Mouse (Mus musculus) kidney, adult 2 months (tissue): ENCODE data around the gene Gm9972. TPM values are rescaled to one million over a fixed set of nuclear protein-coding genes. Genes with fewer than 3 reads are reported as not detected.

Source experiments
- DNase-seq: peaks from one replicate; pipeline ENCODE4 v3.0.0; 2021
- H3K27ac ChIP-seq: fragments of 200-500 bp; 2 replicates; pipeline ENCODE4 v1.5.1; 2012; ENCODE audit warnings: low read depth, low read length, control low read depth, inconsistent platforms; ENCODE audit not compliant: insufficient read depth
- H3K27me3 ChIP-seq: fragments of 200-500 bp; replicated peaks from 2 replicates; pipeline ENCODE4 v1.6.1; 2012; ENCODE audit warnings: mild to moderate bottlenecking, moderate library complexity, low read length, inconsistent platforms; ENCODE audit not compliant: control insufficient read depth, insufficient read depth
- H3K36me3 ChIP-seq: fragments of 200-500 bp; 2 replicates; pipeline ENCODE4 v1.6.1; 2012; ENCODE audit warnings: mild to moderate bottlenecking, moderate library complexity, low read length, inconsistent platforms; ENCODE audit not compliant: control insufficient read depth, insufficient read depth
- H3K4me1 ChIP-seq: fragments of 200-500 bp; 2 replicates; pipeline ENCODE4 v1.6.1; 2011; ENCODE audit warnings: low read length; ENCODE audit not compliant: control insufficient read depth, insufficient read depth
- H3K4me3 ChIP-seq: fragments of 200-500 bp; 2 replicates; pipeline ENCODE4 v1.5.1; 2011; ENCODE audit warnings: mild to moderate bottlenecking, low read depth, low read length, control low read depth; ENCODE audit not compliant: insufficient read depth
- CTCF ChIP-seq: fragments of 200-500 bp; conservative IDR thresholded peaks from 2 replicates; pipeline ENCODE4 v1.5.1; 2011; ENCODE audit warnings: low read depth, mild to moderate bottlenecking, control low read depth, low read length, moderate library complexity, mixed read lengths; ENCODE audit not compliant: insufficient read depth, insufficient read length
- POLR2A ChIP-seq: fragments of 200-500 bp; IDR thresholded peaks from one replicate; pipeline ENCODE4 v1.6.1; 2011; ENCODE audit warnings: low read depth, low read length, control low read depth
- WGBS: fragments of 180-500 bp; shearing (Covaris S2); methylation state at CpG from one replicate; pipeline ENCODE4 v1.1.7; 2018; 5-methylcytosine and 5-hydroxymethylcytosine counted together
- polyA plus RNA-seq: library from polyadenylated mRNA; depleted of rRNA; stranded (reverse); fragments of >200 nt; gene quantifications from 2 replicates; pipeline ENCODE4 v1.2.3, GENCODE M21; 2012; rRNA removed

Gene Gm9972
- polyA plus RNA-seq, 1 experiment = not detected

DNA sequence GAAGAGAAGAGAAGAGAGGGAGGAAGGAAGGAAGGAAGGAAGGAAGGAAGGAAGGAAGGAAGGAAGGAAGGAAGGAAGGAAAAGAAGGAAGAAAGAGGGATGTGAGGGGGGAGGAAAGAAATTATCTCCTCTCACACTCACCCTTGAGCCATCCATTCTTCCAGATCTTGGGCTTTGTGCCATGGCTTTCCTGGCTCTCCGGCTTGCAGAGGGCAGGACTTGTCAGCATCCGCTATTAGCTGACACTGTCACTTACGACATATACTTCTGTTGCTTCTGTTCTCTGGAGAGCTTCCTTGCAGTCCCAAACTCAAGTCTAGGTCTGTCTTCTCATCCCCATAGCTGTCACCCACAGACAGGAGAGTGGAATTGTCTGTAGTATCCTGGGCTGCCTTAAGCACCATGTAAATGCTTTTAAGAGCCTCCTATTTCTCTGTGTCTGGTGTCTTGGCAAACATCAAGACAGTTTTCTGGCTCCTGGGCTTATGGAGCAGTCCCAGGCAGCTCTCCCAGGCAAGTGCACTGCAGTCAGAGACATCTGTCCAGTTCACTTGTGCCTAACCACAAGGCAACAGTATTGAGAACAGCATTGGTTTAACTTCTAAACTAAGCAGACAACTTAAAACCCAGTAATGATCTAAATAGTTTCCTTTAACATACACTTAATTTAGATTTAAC lies 10.5 kb downstream of the Gm9972 start:
- DNase-seq = no peak
- Histone ChIP-seq H3K4me1 (no peaks in the 10 kb centered on the region), H3K36me3 (no peaks in the 10 kb centered on the region), H3K27me3 (no peaks in the 10 kb centered on the region), H3K4me3 (no peak overlapping the region), H3K27ac (no peak overlapping the region)
- TF ChIP-seq POLR2A = no peak
- no peak for TF ChIP-seq CTCF
- 87% methylated on average over 3 of the region's 3 CpGs for WGBS

DNA sequence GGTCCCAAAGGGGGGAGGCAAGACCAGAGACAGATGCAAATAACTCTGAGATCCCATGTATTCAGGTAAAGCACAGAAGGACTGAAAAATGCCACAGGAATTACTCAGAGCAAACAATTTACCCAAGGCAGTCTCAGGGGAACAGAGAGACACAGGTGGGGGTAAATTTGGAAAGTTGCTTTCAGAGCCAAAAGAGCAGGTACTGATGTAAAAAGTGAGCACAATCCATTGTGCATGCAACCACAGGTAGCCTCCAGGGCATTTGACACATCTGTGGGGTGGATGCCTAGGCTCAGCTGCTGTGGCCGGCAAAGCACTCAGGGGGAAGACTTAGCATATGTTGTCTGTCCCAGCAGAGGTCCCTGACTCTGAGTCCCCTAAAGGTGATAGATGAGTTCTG lies 13.8 kb downstream of the Gm9972 start:
- Histone ChIP-seq H3K27me3 (no peaks in the 10 kb centered on the region), H3K27ac (no peak overlapping the region), H3K4me3 (no peak overlapping the region), H3K36me3 (no peaks in the 10 kb centered on the region), H3K4me1 (no peaks in the 10 kb centered on the region)
- TF ChIP-seq POLR2A = no peak
- no peak for TF ChIP-seq CTCF
- 50% methylated on average over 1 of the region's 1 CpGs for WGBS
- no peak for DNase-seq

DNA sequence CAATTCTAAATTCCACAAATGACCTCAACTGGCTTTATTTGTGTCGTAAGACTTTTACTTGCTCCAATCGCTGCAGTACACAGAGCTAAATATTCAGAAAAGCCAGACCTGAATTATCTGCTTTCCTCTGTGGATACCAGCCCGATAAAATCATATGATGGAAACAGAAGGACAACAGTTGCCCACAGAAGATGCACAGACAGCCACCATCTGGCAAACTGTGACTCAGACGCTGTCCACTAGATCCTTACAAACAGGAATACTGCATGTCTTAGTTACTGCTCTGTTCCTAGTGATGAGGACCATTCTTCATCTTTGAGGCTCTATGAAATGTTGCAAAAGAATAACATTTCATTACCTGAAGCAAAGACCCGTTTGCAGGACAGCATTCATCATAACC lies 19.4 kb downstream of the Gm9972 start:
- H3K27me3 ChIP-seq = no peaks in the 10 kb centered on the region
- no peaks in the 10 kb centered on the region for H3K4me1 ChIP-seq
- DNase-seq = no peak
- WGBS = 86% methylated on average over 5 of the region's 5 CpGs
- TF ChIP-seq POLR2A = no peak
- TF ChIP-seq CTCF = no peak
- H3K27ac ChIP-seq = no peak overlapping the region
- no peaks in the 10 kb centered on the region for H3K36me3 ChIP-seq
- H3K4me3 ChIP-seq = no peak overlapping the region

DNA sequence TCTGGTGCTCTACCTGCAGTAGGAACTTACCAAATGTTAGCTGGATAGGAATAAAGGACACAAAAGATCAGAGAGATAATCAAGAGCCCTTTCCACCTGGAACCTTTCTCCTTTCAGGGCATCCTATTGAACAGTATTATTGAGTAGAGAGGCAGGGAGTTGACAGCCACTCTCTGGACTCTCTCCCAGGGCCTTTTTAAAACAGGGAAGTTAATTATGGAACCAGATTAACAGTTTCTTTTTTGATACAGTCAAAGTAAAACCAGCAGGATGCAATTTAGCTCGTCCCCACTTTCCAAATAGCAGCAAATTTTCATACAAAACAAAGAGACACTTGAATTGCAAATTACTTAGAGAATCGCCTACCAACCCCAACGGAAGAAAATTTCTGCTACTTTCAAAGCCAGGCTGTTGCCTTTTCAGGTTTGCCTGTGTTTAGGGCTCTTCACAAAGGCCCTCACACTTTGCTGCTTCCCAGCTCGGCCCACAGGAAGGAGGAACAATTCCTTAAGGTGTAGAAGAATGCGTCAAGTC lies 24.0 kb downstream of the Gm9972 start:
- Histone ChIP-seq H3K36me3 (no peaks in the 10 kb centered on the region), H3K27ac (no peak overlapping the region), H3K4me3 (no peak overlapping the region), H3K27me3 (no peaks in the 10 kb centered on the region), H3K4me1 (no peaks in the 10 kb centered on the region)
- no peak for DNase-seq
- 35% methylated on average over 5 of the region's 5 CpGs for WGBS
- TF ChIP-seq CTCF (no peak), POLR2A (no peak)

DNA sequence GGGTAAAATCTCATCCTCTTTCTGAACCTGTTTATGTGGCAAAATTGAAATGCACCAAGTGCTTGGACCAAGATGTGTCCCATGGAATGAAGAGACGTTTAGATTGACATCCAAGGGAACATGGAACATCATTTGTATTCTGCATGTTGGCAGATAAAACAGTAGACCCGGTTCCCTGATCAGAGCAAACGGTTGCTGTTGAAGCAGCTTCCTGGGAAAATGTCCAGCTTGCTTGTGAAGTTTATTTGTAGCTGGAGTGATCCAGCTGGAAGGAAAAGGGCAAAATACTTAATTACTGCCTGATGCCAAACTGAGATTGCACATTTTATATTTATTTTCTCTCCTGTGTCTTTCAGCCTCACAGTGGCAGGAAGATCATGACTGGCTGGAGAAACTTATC lies 26.7 kb downstream of the Gm9972 start:
- H3K4me3 ChIP-seq = no peak overlapping the region
- 39% methylated on average over 3 of the region's 3 CpGs for WGBS
- H3K27me3 ChIP-seq = no peaks in the 10 kb centered on the region
- no peak overlapping the region for H3K27ac ChIP-seq
- DNase-seq = no peak
- no peaks in the 10 kb centered on the region for H3K36me3 ChIP-seq
- no peaks in the 10 kb centered on the region for H3K4me1 ChIP-seq
- TF ChIP-seq POLR2A (no peak), CTCF (no peak)

DNA sequence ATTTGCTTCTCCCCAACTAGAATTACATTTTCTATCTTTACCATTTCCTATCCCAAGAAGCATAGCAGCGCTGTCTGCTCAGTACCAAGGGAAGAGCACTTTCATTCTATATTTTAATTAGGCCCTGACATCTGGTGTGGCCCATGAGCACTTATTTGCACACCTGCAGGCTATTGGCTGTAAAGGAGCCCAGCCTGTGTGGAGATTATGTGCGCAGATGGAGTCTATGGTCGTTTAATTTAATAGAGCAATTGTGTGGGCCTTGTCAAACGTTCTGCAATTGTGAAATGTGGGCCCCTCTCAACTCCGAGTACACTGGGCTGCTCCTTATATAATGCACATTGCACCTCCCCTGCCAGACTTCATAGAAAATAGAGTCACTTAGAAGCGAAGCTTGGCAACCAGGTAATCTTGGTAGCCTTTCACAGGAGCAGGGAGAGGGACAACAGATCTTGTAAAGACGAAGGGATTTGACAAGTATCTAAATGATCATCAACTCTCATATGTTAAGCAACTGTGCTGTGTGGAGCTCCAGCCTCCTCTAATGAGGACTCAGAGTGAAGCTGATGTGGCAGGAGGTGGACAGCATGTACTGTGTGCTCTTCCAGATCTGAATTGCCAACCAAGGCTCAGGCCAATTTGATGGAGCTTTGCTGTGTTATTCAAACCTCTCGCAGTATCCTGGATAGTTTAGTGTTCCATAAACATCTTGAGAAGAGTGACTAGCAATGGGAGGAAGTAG lies 50.9 kb downstream of the Gm9972 start:
- no peaks in the 10 kb centered on the region for H3K4me1 ChIP-seq
- no peak for DNase-seq
- WGBS = 67% methylated on average over 8 of the region's 8 CpGs
- no peak overlapping the region for H3K27ac ChIP-seq
- H3K27me3 ChIP-seq = no peaks in the 10 kb centered on the region; the same call in 1 of the 2 replicates
- TF ChIP-seq POLR2A (no peak), CTCF (no peak)
- no peak overlapping the region for H3K4me3 ChIP-seq
- H3K36me3 ChIP-seq = no peaks in the 10 kb centered on the region

Other genes with a start within 250 kb of the Gm9972 start
- gene Atp10b, start 114.1 kb downstream of the Gm9972 start, polyA plus RNA-seq = 1.5 and 2.2 TPM in 2 replicates